Mouse (Mus musculus): ENCODE data around the gene Csf3.

GRCm38 (mm10) chr11:98705021-98705420 lies 4.0 kb downstream of the Csf3 start:
- TF ChIP-seq CTCF (IDR thresholded peaks at IDR 0.05; ENCODE audit: extremely low read depth, insufficient read depth, insufficient read length, insufficient replicate concordance) = no peak
- TF ChIP-seq POLR2A (IDR thresholded peaks at IDR 0.05; ENCODE audit: low read depth, low read length) = no peak

All from spleen, adult 2 months (tissue).